In genomic region chr13:48497693-48498221, GRCm38 (mm10) we compare ENCODE assay signal across 8 mouse cellular contexts. TPM values are rescaled to one million over a fixed set of nuclear protein-coding genes. Genes with fewer than 3 reads are reported as not detected.
A peak's percentile ranks its signal among the peaks of the same experiment; 100 is the strongest.
DNase-seq lines count a peak whose midpoint lies in the region; TF ChIP-seq lines count a peak whose summit lies in the region.

No protein-coding gene starts in this region.

- peaks cover 14% of the 10 kb centered on the region for H3K36me3 ChIP-seq in spleen, adult 2 months (ENCODE audit: control insufficient read depth, insufficient read depth, low read length)

- TF ChIP-seq POLR2A in spleen, adult 2 months (IDR thresholded peaks at IDR 0.05; ENCODE audit: low read depth, low read length), result no peak

- H3K4me1 ChIP-seq in spleen, adult 2 months (ENCODE audit: control insufficient read depth, insufficient read depth, insufficient read length), result no peaks in the 10 kb centered on the region

- peak; percentile 50; the same call in 1 of the 2 replicates for TF ChIP-seq CTCF in spleen, adult 2 months (IDR thresholded peaks at IDR 0.05; ENCODE audit: extremely low read depth, insufficient read depth, insufficient read length, insufficient replicate concordance)

- no peak overlapping the region for H3K4me3 ChIP-seq in spleen, adult 2 months (ENCODE audit: extremely low read depth, insufficient read depth, insufficient read length)

- no peak overlapping the region for H3K27ac ChIP-seq in spleen, adult 2 months (ENCODE audit: insufficient read depth, low read length)

- H3K27me3 ChIP-seq in spleen, adult 2 months (ENCODE audit: control insufficient read depth, insufficient read depth, low read length), result no peaks in the 10 kb centered on the region

- 90% methylated on average over 15 of the region's 15 CpGs for WGBS in spleen, adult 2 months

- DNase-seq in spleen, adult 2 months (ENCODE audit: low read depth in 1 of 2, low spot score in 2 of 2), result peak in 1 of 2 experiments; percentile 40
- DNase-seq in spleen, adult 12 weeks (ENCODE audit: low spot score), result no peak
- DNase-seq in cerebellum, postnatal 25 days, result peak; percentile 61 to 75
- DNase-seq in frontal cortex, postnatal 25 days (ENCODE audit: low spot score in 2 of 2), result peak; percentile 70 to 80
- peak; percentile 67 for DNase-seq in induced T-regulatory cell, adult 2 months (ENCODE audit: low read depth)
- DNase-seq in left cerebral cortex, adult 18-20 months (ENCODE audit: low spot score in 2 of 2), result peak; percentile 73 to 78
- DNase-seq in lung, postnatal 4 days, result peak; percentile 44 to 64
- DNase-seq in right cerebral cortex, postnatal 4 days, result peak; percentile 82

RNA-seq across cellular contexts. Expression of gene Zfp169, which starts 15.5 kb away (rescaled TPM):
- 9.9 and 10.1 TPM in 2 replicates for polyA plus RNA-seq in spleen, adult 2 months (2012; rRNA removed)
- total RNA-seq in left cerebral cortex, adult 18-20 months (2021), result 10 to 100 TPM; 21.1 to 28.8 TPM

RNA-seq across cellular contexts. Expression of gene A830005F24Rik, which starts 15.6 kb away (rescaled TPM):
- not detected in 2 replicates for polyA plus RNA-seq in spleen, adult 2 months (2012; rRNA removed)
- total RNA-seq in left cerebral cortex, adult 18-20 months (2021), result 1 to 10 TPM; 1.7 to 1.8 TPM
